Mouse (Mus musculus) lung, adult 18-20 months (tissue): ENCODE data around the gene Adarb1.

ENCODE experiments used
- DNase-seq, 2 experiments: peaks; one replicate each; pipeline ENCODE4 v3.0.0; 2022; ENCODE audit warnings: mixed read lengths in 2 of 2

The Adarb1 gene

DNA sequence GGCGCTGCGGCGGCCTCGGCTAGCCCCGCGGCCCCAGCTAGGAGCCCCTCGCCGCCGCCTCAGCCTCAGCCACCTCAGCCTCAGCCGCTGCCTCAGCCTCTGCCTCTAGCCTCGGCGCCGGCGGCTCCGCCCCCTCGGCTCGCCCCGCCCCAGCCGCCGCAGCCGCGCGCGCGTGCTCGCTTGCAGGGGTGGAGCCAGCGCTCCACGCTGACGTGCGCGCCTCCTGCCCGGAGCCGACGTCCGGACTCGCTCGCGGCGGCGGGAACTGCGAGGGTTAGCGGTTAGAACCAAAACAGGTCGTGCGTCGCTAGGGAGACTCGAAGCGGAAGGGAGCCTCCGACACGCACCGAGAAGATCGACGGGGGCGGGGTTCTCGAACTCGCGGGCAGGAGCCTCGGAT is at the start of gene Adarb1:
TSS of gene Adarb1 (minus strand) at position 133 of the 400 bp plus-strand sequence.
- peak; percentile 90 to 91 for DNase-seq

DNA sequence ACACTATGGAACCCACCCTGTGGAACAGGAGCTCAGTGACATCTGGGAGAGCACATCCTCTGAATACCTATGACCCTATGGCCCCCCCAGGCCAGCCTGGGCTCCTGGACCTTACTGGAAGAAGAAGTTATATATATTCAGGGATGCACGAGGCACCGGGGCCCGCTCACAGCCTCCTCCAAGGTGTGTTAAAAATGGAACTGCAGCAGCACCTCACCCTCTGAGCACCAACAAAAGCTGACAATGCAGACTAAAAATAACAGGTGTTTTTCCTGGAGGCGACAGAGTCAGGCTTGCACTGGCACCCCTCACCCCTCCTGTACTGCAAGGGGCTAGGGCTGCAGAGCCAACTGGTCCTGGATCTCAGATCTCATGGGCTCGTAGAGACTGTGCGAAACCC is 49.3 kb upstream of the Adarb1 start:
- DNase-seq = no peak

DNA sequence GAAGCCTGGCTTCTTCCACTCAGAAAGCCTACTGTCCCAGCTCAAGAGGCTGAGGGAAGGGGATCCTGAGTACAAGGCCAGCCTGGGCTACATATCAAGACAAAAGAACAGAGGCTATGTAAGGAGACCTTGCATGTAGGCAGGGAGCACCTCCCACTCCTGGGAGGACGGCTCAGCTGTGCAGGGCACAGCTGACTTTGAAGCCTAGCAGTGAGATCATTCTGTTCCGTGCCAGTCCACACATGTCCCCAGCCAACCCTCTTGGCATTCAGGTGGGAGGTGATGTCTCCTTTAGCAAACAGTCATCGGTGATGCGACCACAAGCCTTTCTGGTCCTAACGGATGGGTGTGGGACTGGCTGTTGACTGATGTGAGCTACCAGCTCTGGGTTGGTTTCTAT is 47.8 kb upstream of the Adarb1 start:
- DNase-seq = no peak

DNA sequence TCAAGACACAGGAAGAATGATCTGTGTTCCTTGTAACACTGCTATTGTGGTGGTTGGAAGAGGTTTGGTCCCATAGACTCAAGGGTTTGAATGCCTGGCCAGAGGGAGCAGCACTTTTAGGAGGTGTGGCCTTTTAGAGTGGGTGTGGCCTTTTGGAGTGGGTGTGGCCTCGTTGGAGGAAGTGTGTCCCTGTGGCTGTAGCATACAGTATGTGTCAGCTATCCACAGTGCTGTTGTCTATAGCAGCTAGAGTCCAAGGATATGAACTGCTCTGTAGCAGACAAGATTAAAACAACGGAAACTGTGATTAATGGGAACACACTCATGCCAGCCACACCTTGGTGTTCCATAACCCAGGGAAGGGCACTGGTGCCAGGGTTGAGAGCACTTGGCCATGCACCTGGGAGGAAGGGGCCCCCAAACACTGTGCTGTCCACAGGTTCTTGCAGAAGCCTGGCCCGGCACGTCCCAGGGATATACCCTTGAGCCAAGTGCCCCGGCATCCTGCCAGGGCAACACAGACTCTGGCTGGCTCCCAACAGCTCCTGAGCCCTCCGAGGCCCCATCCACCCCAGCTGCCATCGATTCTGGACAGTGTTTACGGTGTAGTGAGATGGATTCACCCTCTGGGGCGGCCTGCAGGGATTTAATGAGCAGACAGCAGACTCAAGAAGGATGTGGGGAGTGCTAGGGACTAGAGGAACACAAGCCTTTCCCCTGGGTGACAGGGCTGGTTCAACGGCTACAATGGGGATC is 46.3 kb upstream of the Adarb1 start:
- peak; percentile 63 to 70 for DNase-seq

DNA sequence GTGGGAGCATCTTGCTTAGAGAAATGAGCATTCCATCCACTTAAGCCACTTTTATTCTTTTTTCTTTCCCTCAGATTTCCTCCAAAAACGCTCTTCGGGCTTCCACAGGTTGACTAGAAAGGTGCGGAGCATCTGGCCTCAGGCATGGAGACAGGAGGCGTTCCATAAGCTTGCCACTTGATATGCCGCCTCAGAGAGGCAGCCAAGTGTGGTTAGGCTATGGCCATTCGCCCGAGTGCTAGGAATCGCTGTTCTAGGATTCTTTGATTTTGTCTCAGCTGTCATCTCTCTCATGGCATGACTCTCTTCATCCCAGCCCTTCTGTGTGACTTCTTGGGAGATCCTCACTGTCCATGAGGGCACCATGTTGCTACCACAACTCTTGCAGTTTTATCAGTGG is 43.1 kb upstream of the Adarb1 start:
- no peak for DNase-seq

DNA sequence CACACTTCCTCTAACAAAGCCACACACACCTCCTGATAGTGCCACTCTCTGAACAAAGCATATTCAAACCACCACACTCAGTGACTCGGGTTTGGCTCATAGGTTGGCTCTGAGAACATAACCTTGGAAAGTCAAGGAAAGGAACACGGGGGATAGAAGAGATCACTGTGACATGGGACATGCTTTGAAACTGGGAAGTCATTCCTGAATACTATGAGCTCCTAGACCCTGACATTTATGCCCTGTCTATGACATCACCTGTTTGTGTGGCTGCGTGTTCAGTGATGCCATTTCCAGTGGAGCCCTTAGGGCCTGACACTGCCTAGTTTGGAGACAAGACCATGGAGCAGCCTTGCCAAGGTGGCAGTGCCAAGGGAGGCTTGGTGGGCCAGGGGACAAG is 39.6 kb upstream of the Adarb1 start:
- no peak for DNase-seq

DNA sequence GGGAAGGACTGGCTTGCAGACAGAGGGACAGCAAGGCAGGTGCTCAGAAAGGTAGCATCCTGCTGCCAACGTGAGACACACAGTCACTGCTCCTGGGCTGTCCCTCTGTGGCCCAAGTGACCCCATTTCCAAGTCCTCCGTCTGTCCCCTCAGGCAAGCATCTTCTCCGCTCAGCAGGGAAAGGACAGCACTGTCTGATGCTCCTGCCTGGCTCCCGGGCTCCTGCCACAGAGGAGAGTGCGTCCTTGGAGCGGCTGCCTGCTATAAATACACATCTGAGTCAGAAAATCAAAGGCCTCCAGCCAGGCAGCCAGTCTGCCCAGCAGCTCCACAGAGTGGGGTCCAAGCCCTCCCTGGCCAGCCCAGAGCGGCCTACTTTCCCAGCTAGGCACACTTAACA is 38.4 kb upstream of the Adarb1 start:
- DNase-seq = no peak

DNA sequence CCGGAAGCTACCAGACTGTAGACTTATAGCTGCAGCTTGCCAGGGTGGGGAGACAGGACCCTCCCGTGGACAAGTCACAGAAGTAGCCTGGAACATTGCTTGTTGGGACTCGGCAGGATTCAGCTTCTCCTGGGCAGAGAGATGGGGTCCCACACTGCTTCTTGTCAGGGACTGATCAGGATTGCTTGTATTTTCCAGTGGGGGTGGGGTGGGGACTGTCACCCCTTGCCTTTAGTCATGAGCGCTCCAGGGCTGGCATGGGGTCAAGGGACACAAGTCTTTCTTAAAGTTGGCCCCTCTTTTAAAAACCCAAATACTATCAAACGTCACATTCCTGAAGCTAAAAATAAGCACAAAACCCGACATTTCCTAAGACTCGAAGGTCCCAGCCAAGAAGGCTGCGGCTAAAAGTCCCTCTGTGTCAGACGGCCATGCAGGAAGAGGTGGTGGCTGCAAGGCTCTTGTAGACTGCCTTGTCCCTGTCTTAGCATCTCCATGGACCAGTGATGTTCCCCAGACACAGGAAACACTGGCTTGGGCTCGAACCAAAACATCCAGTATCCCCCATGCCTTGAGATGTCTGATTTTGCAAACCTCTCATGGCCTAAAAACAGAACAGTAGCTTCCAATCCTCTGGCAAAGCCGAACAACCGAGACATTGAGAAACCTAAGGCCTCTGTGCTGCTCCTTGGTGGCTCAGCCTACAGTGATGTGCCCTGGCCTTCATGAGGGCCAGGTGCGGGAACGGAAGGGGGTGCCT is 37.4 kb upstream of the Adarb1 start:
- peak in 1 of 2 experiments; percentile 17 for DNase-seq

DNA sequence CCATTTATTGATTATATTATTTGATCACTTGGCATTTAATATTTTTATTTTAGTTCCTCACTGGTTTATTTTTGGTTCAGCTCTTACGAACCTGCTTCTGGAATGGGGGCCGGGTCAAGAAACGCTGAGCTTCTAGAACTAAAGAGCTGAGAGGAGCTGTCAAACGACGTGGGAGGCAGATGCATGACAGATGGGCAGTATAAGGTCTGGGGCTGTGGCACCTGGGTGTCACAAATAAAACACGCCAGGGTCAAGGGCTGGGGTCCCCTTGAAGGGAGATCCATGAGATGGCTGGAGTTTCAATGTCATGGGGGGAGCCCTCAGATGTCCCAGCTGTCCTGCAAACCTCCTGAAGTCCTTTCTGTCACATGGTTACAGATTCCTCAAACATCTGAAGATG is 36.7 kb upstream of the Adarb1 start:
- DNase-seq = no peak

DNA sequence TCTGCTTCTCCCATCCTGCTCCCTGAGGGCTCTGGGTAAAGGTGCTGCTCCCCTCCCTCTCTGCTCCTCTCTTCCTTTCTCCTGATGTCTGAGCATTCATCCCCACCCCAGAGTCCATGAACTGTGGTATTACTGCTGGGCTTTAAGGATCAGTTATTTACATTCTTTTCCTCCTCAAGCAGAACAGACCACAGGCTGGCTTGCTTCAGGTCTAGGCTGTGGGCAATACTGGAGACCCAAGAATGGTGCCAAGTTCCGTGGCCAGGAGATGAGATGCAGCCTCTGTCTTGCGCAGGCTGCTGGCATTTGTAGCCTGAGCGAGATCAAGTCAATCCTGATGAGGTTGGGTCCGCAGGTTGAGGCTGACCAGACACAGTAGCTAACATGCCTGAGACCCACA is 33.8 kb upstream of the Adarb1 start:
- no peak for DNase-seq

DNA sequence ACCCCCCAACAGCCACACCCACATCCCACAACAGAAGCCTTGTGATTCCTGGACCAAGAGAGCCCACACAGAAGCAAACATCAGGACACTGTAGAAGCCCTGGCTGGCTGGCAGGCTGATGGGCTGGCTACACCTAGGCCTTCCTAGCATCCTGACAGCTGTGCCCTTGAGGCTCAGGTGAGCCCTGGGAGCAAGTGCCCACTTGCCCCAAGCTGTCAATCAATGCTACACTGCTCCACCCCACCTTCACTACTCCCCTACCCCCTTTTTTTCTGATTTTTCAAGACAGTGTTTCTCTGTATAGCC is 32.0 kb upstream of the Adarb1 start:
- DNase-seq = no peak

DNA sequence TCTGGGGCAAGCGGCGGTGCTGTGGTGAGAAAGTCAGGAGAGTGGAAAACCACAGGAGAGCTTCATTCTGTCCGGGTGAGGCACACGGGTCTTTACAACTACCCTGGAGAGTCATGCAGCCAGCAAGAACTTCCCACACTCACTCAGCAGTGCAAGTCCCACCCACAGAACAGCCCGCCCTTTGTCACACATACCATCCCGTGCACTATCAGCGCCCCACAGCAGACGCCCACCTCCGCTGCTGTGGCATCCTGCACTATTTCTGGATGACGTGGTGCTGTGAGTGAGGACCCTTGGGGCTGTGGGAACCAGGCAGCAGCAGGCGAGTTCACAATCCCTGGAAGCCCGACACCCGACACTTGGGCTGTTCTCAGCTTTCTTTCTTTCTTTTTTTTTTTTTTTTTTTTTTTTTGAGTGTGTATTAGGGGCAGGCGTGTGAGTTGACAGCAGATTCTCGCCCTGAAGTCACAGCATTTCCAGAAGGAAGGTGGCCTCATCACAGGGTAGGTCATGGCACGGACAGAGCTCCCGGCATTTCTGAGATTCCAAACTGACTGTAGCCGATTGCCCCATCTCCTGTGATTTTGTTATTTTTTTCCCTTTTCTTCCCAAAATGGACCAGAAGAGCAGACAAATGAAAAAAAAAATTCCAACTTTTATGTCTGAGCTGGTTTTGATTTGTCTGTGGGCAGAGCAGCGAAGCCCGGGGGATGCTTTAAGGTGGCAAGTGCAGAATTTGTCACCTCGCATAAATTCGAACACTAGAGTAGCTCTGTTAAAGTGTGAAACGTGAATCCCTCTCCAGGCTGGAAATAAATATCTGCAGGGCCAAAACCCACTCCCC is 31.5 kb upstream of the Adarb1 start:
- peak in 1 of 2 experiments; percentile 41 for DNase-seq

DNA sequence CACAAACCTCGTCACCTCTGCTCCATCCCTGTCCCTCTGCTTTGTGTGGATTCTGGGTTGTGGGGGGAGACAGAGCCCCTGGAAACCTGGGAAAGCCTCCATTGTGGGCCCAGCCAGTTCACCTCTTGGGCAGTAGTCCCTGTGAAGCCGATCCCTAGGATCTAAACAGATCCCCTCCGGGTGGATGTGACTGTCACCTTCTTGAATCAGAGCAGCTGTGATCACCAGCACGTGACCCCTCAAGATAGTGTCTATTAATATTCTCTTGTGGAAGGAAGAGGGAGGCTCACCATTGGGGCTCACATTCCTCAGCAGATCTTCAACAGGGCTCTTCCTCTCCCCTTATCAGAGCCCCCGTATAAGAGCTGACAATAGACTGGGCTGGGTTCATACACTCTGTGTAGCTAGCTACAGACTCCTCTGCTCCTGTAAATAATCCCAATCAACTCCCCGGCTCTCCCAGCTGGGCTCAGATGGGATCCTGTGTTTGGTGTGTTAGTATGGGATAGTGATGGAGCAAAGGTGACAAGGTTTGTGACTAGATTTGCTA is 30.7 kb upstream of the Adarb1 start:
- DNase-seq = no peak

DNA sequence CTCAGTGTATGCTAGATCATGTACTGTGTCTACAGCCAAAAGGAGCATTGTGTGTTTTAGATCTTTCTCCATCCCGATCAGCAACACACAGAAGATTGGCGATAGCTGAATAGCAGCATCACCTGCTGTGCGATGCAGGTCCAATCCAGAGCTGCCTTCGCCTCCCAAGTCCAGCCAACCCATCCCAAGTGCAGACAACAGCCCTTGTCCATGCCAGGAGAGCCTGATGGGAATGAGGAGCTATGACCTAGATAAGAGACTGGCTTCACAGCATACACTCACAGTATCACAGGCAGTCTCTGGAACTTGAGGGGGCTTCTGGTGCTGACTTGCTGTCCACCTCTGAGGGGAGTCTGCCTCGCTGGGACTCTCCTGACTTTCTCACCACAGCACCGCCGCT is 30.1 kb upstream of the Adarb1 start:
- DNase-seq = no peak

DNA sequence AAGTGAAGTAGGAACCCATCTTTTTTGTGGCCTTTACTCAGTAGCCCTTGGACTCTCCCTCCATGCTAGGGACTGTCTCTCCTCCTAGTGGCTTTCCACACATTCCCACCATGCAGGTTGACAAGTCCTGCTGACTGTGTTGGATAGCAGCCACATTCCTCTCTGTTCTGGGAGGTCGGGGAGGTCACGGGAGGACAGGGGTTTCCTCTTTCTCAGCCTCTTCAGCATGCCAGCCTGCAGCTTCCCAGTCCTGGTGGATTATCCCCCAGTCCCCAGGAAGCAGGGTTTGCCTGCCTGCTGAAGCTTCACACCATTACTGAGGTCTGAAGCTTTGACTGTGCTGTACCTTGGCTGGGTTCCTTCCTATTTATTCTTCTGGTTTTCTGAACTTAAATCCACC is 29.7 kb upstream of the Adarb1 start:
- DNase-seq = no peak

DNA sequence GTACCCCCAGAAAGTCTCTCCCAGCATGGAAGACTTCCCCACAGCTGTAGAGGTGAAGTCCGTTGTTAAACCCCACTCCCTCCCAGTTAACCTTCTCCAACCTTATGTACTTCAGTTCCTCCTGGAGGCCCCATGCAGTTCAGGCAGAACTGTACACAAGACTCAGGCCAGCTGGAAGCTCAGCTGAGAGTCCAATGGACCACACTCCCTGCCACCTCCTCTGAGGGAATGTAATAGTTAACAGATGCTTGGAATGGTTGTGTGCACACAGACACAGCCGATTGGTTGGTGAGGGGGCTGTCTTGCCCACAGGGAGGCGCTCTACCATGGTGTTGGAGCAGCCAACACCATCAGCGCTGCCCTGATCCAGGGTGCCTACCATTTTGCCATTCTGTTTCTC is 24.2 kb upstream of the Adarb1 start:
- no peak for DNase-seq

DNA sequence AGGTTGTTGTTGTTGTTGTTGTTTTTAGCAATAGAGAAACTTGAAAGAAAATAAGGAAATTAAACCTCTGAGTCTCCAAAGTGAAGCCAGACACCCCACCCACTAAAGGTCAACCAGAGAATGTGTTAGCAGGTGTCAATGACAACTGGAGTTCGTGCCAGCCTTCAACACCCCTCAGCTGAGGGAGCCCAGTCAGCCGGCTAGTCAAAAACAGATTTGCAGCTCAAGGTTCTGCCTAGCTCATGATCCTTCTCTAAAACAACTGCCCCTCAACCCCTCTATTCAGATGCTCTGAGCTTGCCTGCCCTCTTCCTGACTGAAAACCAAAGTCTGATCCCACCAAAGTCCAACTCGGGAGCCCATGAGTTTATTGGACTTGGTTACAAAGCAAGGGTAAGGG is 23.7 kb upstream of the Adarb1 start:
- no peak for DNase-seq

DNA sequence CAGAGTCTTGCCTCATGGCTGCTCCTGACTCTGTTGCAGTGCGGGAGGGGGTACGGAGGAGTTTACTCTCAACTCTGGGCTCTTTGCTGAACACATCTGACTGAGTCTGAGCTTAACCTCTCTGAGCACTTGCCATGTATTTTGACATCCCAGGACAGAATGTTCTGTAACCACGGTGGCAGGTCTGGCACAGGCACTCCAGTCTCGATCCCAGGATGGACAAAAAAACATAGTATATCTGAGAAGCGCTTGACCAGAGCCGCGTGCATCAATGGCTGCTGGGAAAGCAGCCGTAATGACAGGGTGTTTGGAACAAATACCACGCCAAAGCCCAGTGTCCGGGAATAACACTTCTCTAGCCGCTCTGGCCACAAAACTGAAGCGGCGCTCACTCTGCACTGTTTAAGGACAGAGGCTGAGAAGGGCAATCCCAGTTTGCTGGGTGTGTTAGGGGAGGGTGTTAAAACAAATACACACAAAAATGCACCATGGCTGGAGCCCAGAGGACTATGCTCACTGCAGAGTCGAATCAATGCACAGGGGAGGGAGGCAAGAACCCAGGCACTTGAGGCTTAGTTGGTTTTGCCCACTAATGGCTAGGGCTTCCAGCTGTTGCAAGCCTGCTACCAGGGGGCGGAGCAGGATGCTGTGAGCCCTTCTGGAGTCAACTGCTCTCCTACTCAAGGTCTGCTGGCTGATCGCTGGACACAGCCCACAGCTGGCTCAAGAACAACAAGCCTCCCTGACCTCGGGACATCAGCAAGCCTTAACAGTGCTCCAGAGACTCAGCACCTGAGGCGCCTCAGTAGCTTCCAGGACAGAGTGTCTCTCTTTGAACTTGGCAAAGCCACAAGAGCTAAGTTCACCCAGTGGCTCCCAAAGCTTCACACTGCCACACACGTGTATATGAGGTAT is 23.0 kb upstream of the Adarb1 start:
- DNase-seq = peak; percentile 60 to 67

DNA sequence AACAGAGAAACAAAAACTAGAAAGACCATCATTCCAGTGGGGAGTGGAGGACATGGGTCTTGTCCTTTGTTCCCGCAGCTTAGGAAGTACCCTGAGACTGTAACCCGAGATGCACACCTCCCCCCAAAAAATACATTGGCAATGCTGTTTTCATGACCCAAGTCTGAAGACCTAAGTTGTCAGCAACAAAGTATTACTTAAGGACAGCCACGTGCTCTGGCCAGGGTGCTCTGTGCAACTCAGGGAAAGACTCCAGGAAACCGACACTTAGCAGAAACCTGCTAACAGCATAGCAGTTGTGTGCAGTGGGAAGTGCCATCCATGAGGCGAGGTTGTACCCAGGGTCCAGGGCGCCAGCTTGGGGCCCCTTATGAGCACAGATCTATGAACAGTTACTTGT is 22.2 kb upstream of the Adarb1 start:
- peak in 1 of 2 experiments; percentile 20 for DNase-seq

DNA sequence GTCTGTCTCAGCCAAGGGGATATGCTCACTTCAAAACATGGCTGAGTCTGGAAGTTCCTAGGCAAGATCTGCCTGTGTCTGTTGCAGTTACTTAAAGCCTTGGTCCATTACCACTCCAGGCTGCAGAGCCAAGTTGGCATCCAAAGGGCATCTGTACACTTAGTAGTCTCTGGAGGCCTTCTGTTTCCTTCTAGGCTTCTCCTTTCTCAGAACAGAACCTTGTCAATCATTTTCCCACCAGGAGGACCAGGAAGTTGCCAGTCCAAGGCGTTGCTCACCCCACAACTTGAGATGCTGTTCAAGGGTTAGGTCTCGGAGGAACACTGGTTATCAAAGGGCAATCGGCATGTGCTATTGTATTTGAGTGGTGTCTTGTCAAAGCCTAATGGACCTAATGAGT is 21.0 kb upstream of the Adarb1 start:
- DNase-seq = no peak

DNA sequence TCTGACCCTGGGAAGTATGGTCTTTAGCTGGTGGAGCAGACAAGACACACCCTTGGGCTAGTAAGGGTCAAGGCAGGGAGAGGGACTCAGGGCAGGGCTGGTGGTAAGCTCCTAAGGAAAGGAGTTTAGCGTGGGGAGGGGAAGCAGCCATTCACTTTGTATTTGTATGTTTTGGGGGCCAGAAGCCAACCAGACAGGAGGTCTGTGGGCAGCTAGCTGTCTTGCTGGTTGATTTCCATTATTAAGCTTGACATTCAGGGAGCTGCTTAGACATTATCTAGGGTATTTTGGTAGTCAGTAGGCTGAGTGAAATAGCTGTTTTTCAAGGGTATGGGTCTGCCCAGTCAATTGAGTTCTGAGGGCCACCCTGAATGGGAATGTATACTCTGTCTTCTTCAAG is 20.0 kb upstream of the Adarb1 start:
- no peak for DNase-seq

DNA sequence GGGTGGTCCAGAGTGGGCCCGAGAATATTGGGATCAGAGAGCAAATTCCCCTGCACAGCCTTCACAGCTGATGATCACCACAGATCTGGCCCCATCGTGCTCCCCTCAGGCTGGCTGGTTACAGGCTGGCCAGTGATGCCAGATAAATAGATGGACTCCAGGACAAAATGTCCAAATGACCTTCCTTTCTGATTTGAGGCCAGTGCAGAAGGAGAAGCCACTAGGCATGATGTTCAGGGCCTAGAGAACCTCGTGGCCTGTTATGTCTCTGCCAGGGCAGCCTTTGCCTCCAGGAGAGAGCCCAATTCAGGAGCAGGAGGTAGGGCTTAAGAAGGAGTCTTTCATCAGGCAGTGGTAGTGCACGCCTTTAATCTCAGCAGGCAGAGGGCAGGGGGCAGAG is 17.3 kb upstream of the Adarb1 start:
- DNase-seq = no peak
